Mouse (Mus musculus) lung, adult 2 months (tissue): ENCODE measurements around the gene Rnf145. TPM values are rescaled to one million over a fixed set of nuclear protein-coding genes. Genes with fewer than 3 reads are reported as not detected.

Experiments
- DNase-seq: peaks from one replicate; pipeline ENCODE4 v3.0.0; 2022
- H3K4me1 ChIP-seq: fragments of 200-500 bp; 2 replicates; pipeline ENCODE4 v1.6.1; 2011; ENCODE audit warnings: low read length; ENCODE audit not compliant: control insufficient read depth, insufficient read depth
- H3K4me3 ChIP-seq: fragments of 200-500 bp; replicated peaks from 2 replicates; pipeline ENCODE3; 2011; ENCODE audit warnings: low read depth, mild to moderate bottlenecking, control low read depth, low read length; ENCODE audit errors: extremely low read depth
- CTCF ChIP-seq: fragments of 200-500 bp; IDR thresholded peaks from 2 replicates; pipeline ENCODE4 v1.5.1; 2011; ENCODE audit warnings: mild to moderate bottlenecking, low read length, control low read depth; ENCODE audit not compliant: insufficient read depth
- POLR2A ChIP-seq: fragments of 200-500 bp; IDR thresholded peaks from 2 replicates; pipeline ENCODE4 v1.6.1; 2011; ENCODE audit warnings: low read depth, mild to moderate bottlenecking, control low read depth, low read length, borderline replicate concordance; ENCODE audit errors: extremely low read depth
- WGBS: fragments of 180-500 bp; shearing (Covaris S2); methylation state at CpG from one replicate; pipeline ENCODE4 v1.1.7; 2018; 5-methylcytosine and 5-hydroxymethylcytosine counted together
- polyA plus RNA-seq: library from polyadenylated mRNA; depleted of rRNA; stranded (reverse); fragments of >200 nt; gene quantifications from 2 replicates; pipeline ENCODE4 v1.2.3, GENCODE M21; 2012

Gene Rnf145
- polyA plus RNA-seq, 1 experiment: 104 TPM

- no peak for TF ChIP-seq POLR2A
- TF ChIP-seq CTCF: no peak
- 56% methylated on average over 8 of the region's 8 CpGs for WGBS
- no peak for DNase-seq
These were observed 11.6 kb downstream of the Rnf145 start for GRCm38 (mm10) chr11:44530382-44530781.

DNA sequence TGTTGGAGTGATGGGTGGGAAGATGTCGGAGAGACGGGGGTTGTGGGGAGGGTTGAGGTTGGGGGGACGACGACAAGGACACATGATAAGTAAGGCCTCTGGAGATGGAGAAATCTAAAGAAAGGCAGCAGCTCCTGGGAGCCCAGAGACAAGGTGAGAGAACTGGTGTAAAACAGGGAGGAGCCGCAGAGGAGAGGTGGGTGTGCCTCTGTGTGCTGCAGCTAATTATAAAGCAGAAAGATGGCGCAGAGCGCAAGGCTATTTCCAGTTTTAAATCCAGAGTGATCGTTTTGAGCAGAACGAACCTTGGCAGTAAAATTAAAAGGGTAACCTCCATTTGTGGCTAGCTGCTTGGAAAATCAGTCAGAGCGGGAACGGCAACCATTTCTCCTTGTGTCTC is 12.1 kb downstream of the Rnf145 start:
- no peak for DNase-seq
- no peak for TF ChIP-seq CTCF
- no peak for TF ChIP-seq POLR2A
- Histone ChIP-seq H3K4me1 (peaks cover 5% of the 10 kb centered on the region), H3K4me3 (no peak overlapping the region)
- WGBS: 89% methylated on average over 11 of the region's 11 CpGs

More at GRCm38 (mm10) chr11:44530382-44530781, 11.6 kb downstream of the Rnf145 start:
- Histone ChIP-seq H3K4me3 (no peak overlapping the region), H3K4me1 (peaks cover 5% of the 10 kb centered on the region)

DNA sequence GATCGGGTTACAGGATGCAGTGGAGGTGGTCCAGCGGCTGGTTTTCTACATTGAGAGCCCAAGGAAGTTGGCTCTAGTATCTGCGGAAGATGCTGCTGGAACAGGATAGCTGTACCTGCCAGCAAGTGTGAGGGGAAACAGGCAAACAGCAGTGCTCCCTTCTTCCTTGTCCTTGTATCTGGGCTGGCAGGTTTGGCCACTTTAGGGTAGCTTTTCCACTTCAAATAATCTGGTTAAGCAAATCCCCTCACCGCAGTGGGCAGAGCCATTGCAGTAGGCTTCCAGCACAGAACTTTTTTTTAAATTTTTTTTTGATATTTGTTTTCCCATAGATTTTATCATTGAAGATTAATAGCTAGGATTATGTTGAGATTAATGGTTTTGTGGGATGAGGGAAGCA is 12.9 kb downstream of the Rnf145 start:
- 55% methylated on average over 4 of the region's 4 CpGs for WGBS
- no peak for DNase-seq
- no peak for TF ChIP-seq POLR2A
- no peak for TF ChIP-seq CTCF

GRCm38 (mm10) chr11:44532846-44533781 is 14.3 kb downstream of the Rnf145 start:
- TF ChIP-seq POLR2A (no peak), CTCF (no peak)
- no peak for DNase-seq
- H3K4me1 ChIP-seq: peaks cover 7% of the 10 kb centered on the region
- no peak overlapping the region for H3K4me3 ChIP-seq
- 87% methylated on average over 17 of the region's 17 CpGs for WGBS

More for the DNA sequence above, 12.9 kb downstream of the Rnf145 start:
- peaks cover 5% of the 10 kb centered on the region for H3K4me1 ChIP-seq
- no peak overlapping the region for H3K4me3 ChIP-seq

GRCm38 (mm10) chr11:44534999-44535750 is 16.4 kb downstream of the Rnf145 start:
- TF ChIP-seq POLR2A (no peak), CTCF (no peak)
- 73% methylated on average over 12 of the region's 12 CpGs for WGBS
- Histone ChIP-seq H3K4me3 (no peak overlapping the region), H3K4me1 (peaks cover 16% of the 10 kb centered on the region)
- DNase-seq: no peak

- peaks cover 26% of the 10 kb centered on the region for H3K4me1 ChIP-seq
These were observed 18.6 kb downstream of the Rnf145 start for GRCm38 (mm10) chr11:44537403-44537802.

DNA sequence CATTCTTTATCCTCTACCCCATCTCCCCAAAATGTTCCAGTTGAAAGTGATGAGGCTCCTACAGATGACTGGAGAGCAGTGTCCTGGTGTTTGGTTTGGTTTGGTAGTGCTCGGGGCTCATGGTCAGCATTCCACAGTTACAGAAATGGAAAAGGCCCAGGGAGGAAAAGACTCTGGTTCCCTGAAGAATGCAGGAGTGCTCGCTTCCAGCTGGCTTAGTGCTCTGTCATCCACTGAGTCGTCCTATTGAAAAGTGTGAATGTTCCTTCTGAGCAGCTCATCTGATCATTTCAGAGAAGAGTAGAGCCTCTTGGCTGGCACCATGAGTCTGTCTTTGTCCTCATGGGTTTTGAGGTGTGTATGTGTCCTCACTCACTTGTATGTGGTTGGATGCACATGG is 19.3 kb downstream of the Rnf145 start:
- Histone ChIP-seq H3K4me3 (no peak overlapping the region), H3K4me1 (peaks cover 27% of the 10 kb centered on the region)
- DNase-seq: no peak
- 60% methylated on average over 3 of the region's 3 CpGs for WGBS
- TF ChIP-seq POLR2A (no peak), CTCF (no peak)

More at GRCm38 (mm10) chr11:44537403-44537802, 18.6 kb downstream of the Rnf145 start:
- TF ChIP-seq CTCF (no peak), POLR2A (no peak)
- WGBS: 67% methylated on average over 7 of the region's 7 CpGs
- DNase-seq: no peak
- H3K4me3 ChIP-seq: no peak overlapping the region

DNA sequence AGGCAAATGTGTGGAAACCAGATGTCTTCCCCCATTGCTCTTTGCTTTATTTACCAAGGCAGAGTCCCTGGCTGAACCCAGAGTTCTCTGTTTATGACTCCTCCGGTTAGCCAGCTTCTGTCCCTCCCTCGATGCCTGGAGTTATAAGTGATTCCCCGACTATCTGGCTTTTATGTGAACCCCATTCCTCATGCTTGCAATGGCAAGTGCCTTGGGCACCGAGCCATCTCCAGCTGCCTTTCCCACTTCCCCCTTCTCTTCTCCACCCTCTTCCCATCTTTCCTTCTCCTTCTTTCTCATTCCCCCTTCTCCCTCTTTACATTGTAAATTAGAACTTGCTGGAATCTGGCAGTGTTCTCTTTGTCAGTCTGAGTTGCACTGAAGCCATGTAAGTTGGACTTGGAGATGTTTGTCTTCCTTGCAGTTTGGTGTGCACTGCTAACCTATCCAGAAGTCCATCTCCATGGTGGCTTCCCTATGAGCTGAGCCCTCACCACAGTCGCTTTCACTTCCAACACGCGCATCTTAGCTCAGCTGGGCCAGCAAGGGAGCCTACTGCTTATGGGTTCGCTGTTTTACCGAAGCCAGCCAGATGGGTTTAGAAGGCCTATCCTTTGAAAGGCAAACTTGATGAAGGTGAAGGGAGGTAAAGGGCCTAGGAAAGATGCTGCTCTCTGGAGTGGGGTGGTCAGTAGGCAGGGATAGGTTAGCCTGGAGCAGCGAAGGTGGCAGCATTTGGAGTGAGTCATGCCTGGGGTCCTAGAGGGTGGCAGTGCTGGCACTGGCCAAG is 19.9 kb downstream of the Rnf145 start:
- WGBS: 71% methylated on average over 10 of the region's 10 CpGs
- no peak for TF ChIP-seq POLR2A
- no peak for TF ChIP-seq CTCF
- Histone ChIP-seq H3K4me3 (no peak overlapping the region), H3K4me1 (peaks cover 28% of the 10 kb centered on the region)
- DNase-seq: no peak
